8 mouse cellular contexts compared by ENCODE assay signal in the genomic region with DNA sequence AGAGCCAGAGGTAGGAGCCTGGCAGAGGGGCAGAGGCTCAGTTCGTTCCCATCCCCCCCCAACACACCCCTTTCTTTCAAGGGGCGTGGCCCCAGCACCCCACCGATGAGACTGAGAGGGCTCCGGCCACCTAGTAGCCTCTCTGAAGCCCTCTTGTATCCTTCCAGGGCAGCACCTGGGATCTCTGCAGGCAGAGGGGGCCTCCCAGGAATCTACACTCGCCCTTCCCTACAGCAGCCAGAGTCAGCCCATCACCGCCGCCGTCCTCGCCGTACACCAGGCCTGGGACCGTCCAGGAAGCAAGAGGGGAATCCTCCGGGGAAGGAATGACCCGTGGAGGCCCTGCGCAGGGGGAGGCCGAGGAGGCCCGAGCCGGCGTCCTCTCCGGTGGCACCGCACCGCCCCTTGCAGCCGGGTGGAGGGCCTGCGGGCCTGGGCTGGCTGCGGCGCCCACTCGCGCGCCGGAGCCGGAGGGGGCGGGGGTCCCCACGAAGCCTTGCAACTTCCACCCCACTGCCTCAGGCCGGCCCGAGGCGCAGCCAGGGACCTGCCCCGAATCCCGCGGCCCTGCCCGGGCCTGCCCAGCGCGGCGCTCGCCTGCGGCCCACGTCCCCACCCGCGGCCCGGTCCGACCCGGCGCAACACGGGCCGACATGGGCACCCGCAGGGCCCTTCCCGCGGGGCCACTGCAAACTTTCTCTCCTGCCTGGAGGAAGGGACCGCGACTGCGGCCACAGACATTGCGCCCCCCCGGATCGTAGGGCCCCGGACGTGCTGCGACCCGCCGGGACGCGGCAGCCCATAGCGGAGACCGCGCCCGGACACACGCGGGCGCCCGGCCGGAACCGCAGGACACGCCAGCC. TPM values are rescaled to one million over a fixed set of nuclear protein-coding genes. Genes with fewer than 3 reads are reported as not detected.
DNase-seq lines count a peak whose midpoint lies in the region; ATAC-seq lines count a peak whose summit lies in the region.

No protein-coding gene starts in this region.

- peak overlapping the region; percentile 86 for H3K27ac ChIP-seq in embryonic facial prominence, embryonic 12.5 days
- peak overlapping the region; percentile 78; the same call in 1 of the 2 replicates for H3K27ac ChIP-seq in limb, embryonic 13.5 days
- H3K27ac ChIP-seq in midbrain, embryonic 16.5 days (ENCODE audit: low read length) = peak overlapping the region; percentile 92

- under 1% methylated on average over 69 of the region's 80 CpGs for WGBS in embryonic facial prominence, embryonic 12.5 days
- 0% methylated on average over 60 of the region's 80 CpGs for WGBS in limb, embryonic 13.5 days
- 0% methylated on average over 66 of the region's 80 CpGs for WGBS in midbrain, embryonic 16.5 days

- peaks cover 6% of the 10 kb centered on the region; the same call in 1 of the 2 replicates for H3K36me3 ChIP-seq in embryonic facial prominence, embryonic 12.5 days
- peaks cover 8% of the 10 kb centered on the region for H3K36me3 ChIP-seq in limb, embryonic 13.5 days
- H3K36me3 ChIP-seq in midbrain, embryonic 16.5 days (ENCODE audit: control insufficient read depth, insufficient read depth, low read length) = 0 out of 2 replicates have a peak, but pooled peaks cover under 1% of the 10 kb centered on the region

- peak overlapping the region; percentile 94 for H3K4me2 ChIP-seq in embryonic facial prominence, embryonic 12.5 days (replicated peaks)
- H3K4me2 ChIP-seq in limb, embryonic 13.5 days (replicated peaks) = peak overlapping the region; percentile 95
- H3K4me2 ChIP-seq in midbrain, embryonic 16.5 days (ENCODE audit: low read length) = peak overlapping the region; percentile 75

- peak overlapping the region; percentile 98 for H3K9ac ChIP-seq in embryonic facial prominence, embryonic 12.5 days
- peak overlapping the region; percentile 99 for H3K9ac ChIP-seq in limb, embryonic 13.5 days
- H3K9ac ChIP-seq in midbrain, embryonic 16.5 days (ENCODE audit: low read depth, low read length) = peak overlapping the region; percentile 96

- peaks cover 29% of the 10 kb centered on the region for H3K4me1 ChIP-seq in embryonic facial prominence, embryonic 12.5 days
- H3K4me1 ChIP-seq in limb, embryonic 13.5 days = peaks cover 42% of the 10 kb centered on the region
- peaks cover 40% of the 10 kb centered on the region for H3K4me1 ChIP-seq in midbrain, embryonic 16.5 days (ENCODE audit: control insufficient read depth, insufficient read depth, low read length)

- no peaks in the 10 kb centered on the region for H3K9me3 ChIP-seq in embryonic facial prominence, embryonic 12.5 days
- no peaks in the 10 kb centered on the region for H3K9me3 ChIP-seq in limb, embryonic 13.5 days
- H3K9me3 ChIP-seq in midbrain, embryonic 16.5 days (replicated peaks; ENCODE audit: control insufficient read depth, low read length, poor library complexity, severe bottlenecking) = no peaks in the 10 kb centered on the region

- no peak; the same call in 1 of the 2 replicates for ATAC-seq in embryonic facial prominence, embryonic 12.5 days (ENCODE audit: insufficient number of reproducible peaks, insufficient read depth, low FRiP score, low TSS enrichment)
- ATAC-seq in limb, embryonic 13.5 days (ENCODE audit: low FRiP score, low read depth) = peak; percentile 25; the same call in 1 of the 2 replicates
- ATAC-seq in midbrain, embryonic 16.5 days = peak; percentile 40

- peak; percentile 55 for DNase-seq in gastrocnemius, postnatal 10 days
- no peak for DNase-seq in gastrocnemius, adult 8-10 months (ENCODE audit: low spot score in 2 of 2)
- peak; percentile 54 for DNase-seq in adipocyte (ENCODE audit: low spot score)
- peak; percentile 73 for DNase-seq in heart, postnatal 4 days
- peak; percentile 41 for DNase-seq in urinary bladder, postnatal 25 days (ENCODE audit: low spot score)

- peak overlapping the region; percentile 98 for H3K4me3 ChIP-seq in embryonic facial prominence, embryonic 12.5 days
- H3K4me3 ChIP-seq in limb, embryonic 13.5 days = peak overlapping the region; percentile 98
- H3K4me3 ChIP-seq in midbrain, embryonic 16.5 days (ENCODE audit: low read depth, low read length) = peak overlapping the region; percentile 98

- peaks cover 11% of the 10 kb centered on the region; the same call in 1 of the 2 replicates for H3K27me3 ChIP-seq in embryonic facial prominence, embryonic 12.5 days
- H3K27me3 ChIP-seq in limb, embryonic 13.5 days = peaks cover 9% of the 10 kb centered on the region; the same call in 1 of the 2 replicates
- H3K27me3 ChIP-seq in midbrain, embryonic 16.5 days (ENCODE audit: control insufficient read depth, insufficient read depth, low read depth, low read length) = no peaks in the 10 kb centered on the region

RNA-seq across cellular contexts. Expression of a gene that starts 0.8 kb away (rescaled TPM):
- total RNA-seq in gastrocnemius, postnatal 10 days (2021) = 10 to 100 TPM; 44.1 to 54.4 TPM
- total RNA-seq in gastrocnemius, adult 8-10 months (2022) = 10 to 100 TPM in 3 of 4 experiments, 1 to 10 TPM in 1; 7.6 to 17.9 (median 10.6) TPM
- polyA plus RNA-seq in embryonic facial prominence, embryonic 12.5 days (2016; fragmentation: Nextera tagmentation; extraction: Ambion mirVana) = 35.0 and 37.1 TPM in 2 replicates
- total RNA-seq in heart, postnatal 4 days (2021) = 10 to 100 TPM; 37.6 to 39.7 TPM
- polyA plus RNA-seq in limb, embryonic 13.5 days (2015; fragmentation: Nextera tagmentation; extraction: Ambion mirVana) = 29.6 and 29.8 TPM in 2 replicates
- 64.0 and 78.9 TPM in 2 replicates for polyA plus RNA-seq in midbrain, embryonic 16.5 days (2015; fragmentation: Nextera tagmentation; extraction: Ambion mirVana)

Comparison
In these comparisons a context has a peak if more than half of its experiments do, and no peak if none do; other contexts are left out.
1. DNase-seq: peak in gastrocnemius, postnatal 10 days (single experiment), adipocyte (single experiment), heart, postnatal 4 days (single experiment) and urinary bladder, postnatal 25 days (single experiment); none in gastrocnemius, adult 8-10 months (0 of 2).
2. Peak in every context shown above with its lines, with median percentiles within 50 percentile points of each other: H3K27ac ChIP-seq, H3K4me2 ChIP-seq, H3K4me3 ChIP-seq and H3K9ac ChIP-seq.